Mouse (Mus musculus): Measurements from ENCODE around the gene Clec3a.

- no peak for TF ChIP-seq ZC3H11A (IDR thresholded peaks at IDR 0.05; ENCODE audit: borderline replicate concordance, low read depth, low read length)
- no peak for TF ChIP-seq CHD2 (IDR thresholded peaks at IDR 0.05; ENCODE audit: low read depth, low read length)
- no peak for TF ChIP-seq ZNF384 (IDR thresholded peaks at IDR 0.05; ENCODE audit: low read depth, low read length)
- no peak for TF ChIP-seq MAFK (IDR thresholded peaks at IDR 0.05; ENCODE audit: insufficient read depth, low read depth, low read length)
These were observed 55.7 kb downstream of the Clec3a start for GRCm38 (mm10) chr8:114473546-114473945.

Data from ES-E14 (cell line).